In the genomic region with DNA sequence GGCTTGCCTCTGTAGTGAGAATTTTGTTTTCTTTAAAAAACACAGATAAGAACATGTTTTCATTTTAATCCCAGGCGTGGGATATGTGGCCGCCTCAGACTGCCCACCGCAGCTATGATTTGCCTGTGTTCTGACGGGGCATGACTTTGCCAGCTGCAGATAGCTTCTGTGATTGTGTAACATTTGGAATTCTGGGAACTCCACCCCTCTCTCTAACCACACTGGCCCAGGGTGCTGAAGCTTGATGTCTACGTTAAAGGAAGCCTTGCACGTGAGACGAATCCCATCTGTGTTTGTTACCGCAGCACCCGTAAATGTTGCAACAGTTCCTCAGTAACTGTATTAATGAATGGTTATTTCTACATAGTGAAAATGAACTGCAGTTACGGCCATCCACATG, we compare ENCODE assay signal across 18 mouse cellular contexts. TPM values are rescaled to one million over a fixed set of nuclear protein-coding genes. Genes with fewer than 3 reads are reported as not detected.
A peak's percentile ranks its signal among the peaks of the same experiment; 100 is the strongest.
DNase-seq lines count a peak whose midpoint lies in the region; ATAC-seq and TF ChIP-seq lines count a peak whose summit lies in the region.
"Had no signal": no experiment of that assay in that cellular context is flagged by ENCODE, and none has a peak within 500 bp of the region (broad histone marks: within the 10 kb centered on the region; RNA-seq: fewer than 3 reads in every experiment).

No protein-coding gene starts in this region.

- H3K27me3 ChIP-seq in G1E (ENCODE audit: insufficient read depth, low read length) = peaks cover 2% of the 10 kb centered on the region; the same call in 1 of the 2 replicates
- no peaks in the 10 kb centered on the region for H3K27me3 ChIP-seq in forebrain, embryonic 14.5 days (replicated peaks; ENCODE audit: control insufficient read depth, insufficient read depth, low read length)
- H3K27me3 ChIP-seq: CH12.LX; hindbrain, embryonic 15.5 days; limb, embryonic 13.5 days; megakaryocyte, embryonic 14.5 days; neural tube, embryonic 15.5 days had no signal

- no peak for ATAC-seq in G1E (ENCODE audit: extremely low read depth, insufficient number of reproducible peaks, low FRiP score, poor library complexity, severe bottlenecking)
- no peak for ATAC-seq in forebrain, embryonic 14.5 days

- peaks cover 64% of the 10 kb centered on the region for H3K4me1 ChIP-seq in G1E (ENCODE audit: insufficient read depth, low read depth, low read length)
- H3K4me1 ChIP-seq in forebrain, embryonic 14.5 days (ENCODE audit: control insufficient read depth, insufficient read depth, low read length) = no peaks in the 10 kb centered on the region
- H3K4me1 ChIP-seq: hindbrain, embryonic 15.5 days; neural tube, embryonic 15.5 days had no signal

- H3K9me3 ChIP-seq in G1E (replicated peaks) = no peaks in the 10 kb centered on the region
- H3K9me3 ChIP-seq in forebrain, embryonic 14.5 days (replicated peaks; ENCODE audit: control insufficient read depth, low read length) = no peaks in the 10 kb centered on the region
- H3K9me3 ChIP-seq: forebrain, embryonic 10.5 days; hindbrain, embryonic 15.5 days; limb, embryonic 13.5 days; neural tube, embryonic 15.5 days had no signal

- no peak overlapping the region for H3K4me3 ChIP-seq in G1E (ENCODE audit: low read depth, low read length)
- no peak overlapping the region for H3K4me3 ChIP-seq in forebrain, embryonic 14.5 days (ENCODE audit: low read depth, low read length)
- H3K4me3 ChIP-seq: forebrain, embryonic 10.5 days; hindbrain, embryonic 15.5 days; left cerebral cortex, adult 2 months; limb, embryonic 13.5 days; megakaryocyte, embryonic 14.5 days; neural tube, embryonic 15.5 days had no signal

- no peak overlapping the region for H3K4me2 ChIP-seq in forebrain, embryonic 14.5 days (ENCODE audit: low read length)
- H3K4me2 ChIP-seq: hindbrain, embryonic 15.5 days; limb, embryonic 13.5 days; neural tube, embryonic 15.5 days had no signal

- H3K27ac ChIP-seq in forebrain, embryonic 14.5 days (ENCODE audit: low read depth, low read length) = no peak overlapping the region
- H3K27ac ChIP-seq: forebrain, embryonic 10.5 days; hindbrain, embryonic 15.5 days; left cerebral cortex, adult 2 months; limb, embryonic 13.5 days; neural tube, embryonic 15.5 days had no signal

- WGBS in forebrain, embryonic 14.5 days = 89% methylated on average over 10 of the region's 10 CpGs

- H3K36me3 ChIP-seq in G1E (replicated peaks) = no peaks in the 10 kb centered on the region
- H3K36me3 ChIP-seq in forebrain, embryonic 14.5 days (ENCODE audit: control insufficient read depth, insufficient read depth, low read length) = no peaks in the 10 kb centered on the region
- H3K36me3 ChIP-seq: forebrain, embryonic 10.5 days; hindbrain, embryonic 15.5 days; limb, embryonic 13.5 days; neural tube, embryonic 15.5 days had no signal

- no peak overlapping the region for H3K9ac ChIP-seq in forebrain, embryonic 14.5 days (ENCODE audit: low read length)
- H3K9ac ChIP-seq: hindbrain, embryonic 15.5 days; limb, embryonic 13.5 days; neural tube, embryonic 15.5 days had no signal

- TF ChIP-seq CTCF in G1E (IDR thresholded peaks at IDR 0.05; ENCODE audit: low read depth, low read length) = no peak

- DNase-seq in heart, adult 9 months (ENCODE audit: low spot score in 2 of 2) = peak; percentile 35 to 37
- no peak for DNase-seq in heart, adult 8-10 months (ENCODE audit: low spot score)
- DNase-seq in 3134 (ENCODE audit: extremely low read depth, insufficient read length, low spot score) = peak; percentile 47
- DNase-seq in G1E (ENCODE audit: low spot score) = peak; percentile 43
- peak; percentile 54 for DNase-seq in lung, postnatal 25 days (ENCODE audit: low spot score)
- DNase-seq in layer of hippocampus, adult 11-12 months (ENCODE audit: low spot score) = no peak
- no peak for DNase-seq in forebrain, embryonic 14.5 days (ENCODE audit: low spot score)
- no peak for DNase-seq in kidney, postnatal 25 days
- DNase-seq: cerebellum, adult 9-10 months; kidney, adult 2 months; right cerebral cortex, adult 18-20 months had no signal

RNA-seq across cellular contexts. Expression of gene Ppp2ca, which starts 26.7 kb away (rescaled TPM):
- 10 to 100 TPM; 53.3 to 55.1 (median 54.5) TPM for total RNA-seq in heart, adult 8-10 months (2022)
- total RNA-seq in G1E (2014; fragmentation: Nextera tagmentation) (101 and 108 TPM in 2 replicates), G1E (2017) (106 and 109 TPM in 2 replicates)
- polyA plus RNA-seq in G1E (2012) = 16.4 and 20.1 TPM in 2 replicates
- 137 and 140 TPM in 2 replicates for polyA plus RNA-seq in forebrain, embryonic 14.5 days (2014; fragmentation: Nextera tagmentation; extraction: Ambion mirVana)

Comparison
In these comparisons a context has a peak if more than half of its experiments do, and no peak if none do; other contexts are left out.
1. DNase-seq: peak in heart, adult 9 months (2 of 2), 3134 (single experiment), G1E (single experiment) and lung, postnatal 25 days (single experiment); none in heart, adult 8-10 months (single experiment), layer of hippocampus, adult 11-12 months (single experiment), forebrain, embryonic 14.5 days (single experiment) and kidney, postnatal 25 days (0 of 2).